Mouse (Mus musculus) WW6 (cell line): ENCODE measurements around the gene Stk19.
A peak's percentile ranks its signal among the peaks of the same experiment; 100 is the strongest.
"Not testable (repeated sequence)": the region's sequence is repeated elsewhere in the genome, so short reads cannot be mapped to it uniquely, and the experiment has no call there.

Experiments used
- DNase-seq: peaks from one replicate; pipeline ENCODE4 v3.0.0-alpha.2; 2013; ENCODE audit warnings: low read depth, low spot score

Gene Stk19

GRCm38 (mm10) chr17:34797211-34797995 lies 39.3 kb downstream of the Stk19 start:
- not testable (repeated sequence) for DNase-seq

GRCm38 (mm10) chr17:34796311-34797140 lies 40.2 kb downstream of the Stk19 start:
- no peak for DNase-seq

- peak; percentile 24 for DNase-seq
Measured at GRCm38 (mm10) chr17:34795633-34796032, 41.1 kb downstream of the Stk19 start.

- DNase-seq, result no peak
Measured at GRCm38 (mm10) chr17:34795016-34795415, 41.7 kb downstream of the Stk19 start.

- no peak for DNase-seq
Measured at GRCm38 (mm10) chr17:34777680-34778325, 58.9 kb downstream of the Stk19 start.
